Mouse (Mus musculus) CH12.LX (cell line): ENCODE measurements around the gene Mvd. TPM values are rescaled to one million over a fixed set of nuclear protein-coding genes. Genes with fewer than 3 reads are reported as not detected.

ENCODE experiments used
- DNase-seq: peaks from one replicate; pipeline ENCODE4 v3.0.0-alpha.2; 2013; ENCODE audit errors: extremely low read depth
- H3K27ac ChIP-seq: 2 replicates; pipeline ENCODE4 v1.5.1; 2012; ENCODE audit warnings: low read depth, mild to moderate bottlenecking, control low read depth, moderate library complexity; ENCODE audit not compliant: insufficient read depth
- H3K27me3 ChIP-seq: replicated peaks from 2 replicates; pipeline ENCODE3; 2012; ENCODE audit warnings: inconsistent platforms
- H3K36me3 ChIP-seq, 2 experiments: replicated peaks in 1 of 2; 2 replicates each; pipeline versions ENCODE3 to v1.6.1; 2012; ENCODE audit warnings: inconsistent platforms in 1 of 2, low read length in 1 of 2, mild to moderate bottlenecking in 1 of 2, mixed read lengths in 1 of 2, moderate library complexity in 1 of 2; ENCODE audit not compliant: control insufficient read depth in 1 of 2, insufficient read depth in 1 of 2
- H3K4me1 ChIP-seq, 2 experiments: 2 replicates each; pipeline ENCODE4 v1.6.1; 2012; ENCODE audit warnings: inconsistent platforms in 1 of 2, moderate library complexity in 1 of 2; ENCODE audit not compliant: insufficient read depth in 2 of 2, control insufficient read depth in 1 of 2
- H3K4me2 ChIP-seq: 2 replicates; pipeline ENCODE4 v1.6.1; 2012; ENCODE audit warnings: low read depth, mild to moderate bottlenecking, control low read depth; ENCODE audit not compliant: poor library complexity, insufficient read depth, severe bottlenecking
- H3K4me3 ChIP-seq, 3 experiments: fragments of 150-350 bp in 1 of 3; sonication (generic) in 1 of 3; replicated peaks in 1 of 3; 2 replicates each; pipeline versions ENCODE3 to v1.5.1; 2011 to 2012; ENCODE audit warnings: low read depth in 2 of 3, low read length in 2 of 3, mild to moderate bottlenecking in 2 of 3, moderate library complexity in 2 of 3, control low read depth in 1 of 3, improper control_type of control experiment in 1 of 3, inconsistent platforms in 1 of 3, mixed read lengths in 1 of 3; ENCODE audit not compliant: poor library complexity in 1 of 3
- H3K79me2 ChIP-seq: replicated peaks from 2 replicates; pipeline ENCODE4 v1.6.1; 2012; ENCODE audit warnings: mild to moderate bottlenecking, moderate library complexity; ENCODE audit not compliant: control insufficient read depth, poor library complexity, insufficient read depth, severe bottlenecking; ENCODE audit errors: extremely low read depth
- H3K9ac ChIP-seq: 2 replicates; pipeline ENCODE4 v1.6.1; 2012; ENCODE audit warnings: low read depth, mild to moderate bottlenecking, control low read depth, moderate library complexity; ENCODE audit not compliant: insufficient read depth
- H3K9me3 ChIP-seq: replicated peaks from 2 replicates; pipeline ENCODE3; 2012; ENCODE audit warnings: low read length, inconsistent platforms, mixed read lengths
- CHD1 ChIP-seq: IDR thresholded peaks from 2 replicates; pipeline ENCODE4 v1.6.1; 2012; ENCODE audit warnings: low read depth, low read length, improper control_type of control experiment, inconsistent platforms
- CHD2 ChIP-seq: IDR thresholded peaks from 2 replicates; pipeline ENCODE4 v1.6.1; 2011; ENCODE audit warnings: low read length, improper control_type of control experiment
- CTCF ChIP-seq, 2 experiments: IDR thresholded peaks in 1 of 2; conservative IDR thresholded peaks in 1 of 2; 2 replicates each; pipeline ENCODE4 v1.5.1; 2011 to 2012; ENCODE audit warnings: low read depth in 2 of 2, low read length in 2 of 2, improper control_type of control experiment in 1 of 2, inconsistent platforms in 1 of 2, mild to moderate bottlenecking in 1 of 2, moderate library complexity in 1 of 2
- EP300 ChIP-seq: IDR thresholded peaks from 2 replicates; pipeline ENCODE4 v1.6.1; 2011; ENCODE audit warnings: low read length, improper control_type of control experiment
- ETS1 ChIP-seq: conservative IDR thresholded peaks from 2 replicates; pipeline ENCODE4 v1.6.1; 2012; ENCODE audit warnings: low read depth, mild to moderate bottlenecking, inconsistent platforms, low read length, improper control_type of control experiment, moderate library complexity
- GABPA ChIP-seq: IDR thresholded peaks from 2 replicates; pipeline ENCODE4 v1.6.1; 2012; ENCODE audit warnings: low read depth, low read length, improper control_type of control experiment, inconsistent platforms; ENCODE audit not compliant: insufficient replicate concordance
- HCFC1 ChIP-seq: IDR thresholded peaks from 2 replicates; pipeline ENCODE4 v1.6.1; 2012; ENCODE audit warnings: low read depth, mild to moderate bottlenecking, inconsistent platforms, low read length, improper control_type of control experiment
- JUND ChIP-seq: conservative IDR thresholded peaks from 2 replicates; pipeline ENCODE4 v1.6.1; 2011; ENCODE audit warnings: low read depth, low read length, improper control_type of control experiment
- KAT2A ChIP-seq: IDR thresholded peaks from 2 replicates; pipeline ENCODE4 v1.6.1; 2012; ENCODE audit warnings: low read length, improper control_type of control experiment, inconsistent platforms; ENCODE audit not compliant: insufficient replicate concordance
- MAX ChIP-seq: IDR thresholded peaks from 2 replicates; pipeline ENCODE4 v1.6.1; 2011; ENCODE audit warnings: low read length, improper control_type of control experiment
- MAZ ChIP-seq: IDR thresholded peaks from 2 replicates; pipeline ENCODE4 v1.6.1; 2012; ENCODE audit warnings: low read depth, mild to moderate bottlenecking, inconsistent platforms, low read length, improper control_type of control experiment, moderate library complexity
- MEF2A ChIP-seq: IDR thresholded peaks from 2 replicates; pipeline ENCODE4 v1.6.1; 2014; ENCODE audit warnings: low read depth, mild to moderate bottlenecking, inconsistent platforms, low read length, improper control_type of control experiment, borderline replicate concordance
- MXI1 ChIP-seq: IDR thresholded peaks from 2 replicates; pipeline ENCODE4 v1.6.1; 2011; ENCODE audit warnings: mild to moderate bottlenecking, low read depth, low read length, improper control_type of control experiment
- MYC ChIP-seq: IDR thresholded peaks from 2 replicates; pipeline ENCODE4 v1.6.1; 2011; ENCODE audit warnings: low read depth, mild to moderate bottlenecking, improper control_type of control experiment, low read length
- NELFE ChIP-seq: IDR thresholded peaks from 2 replicates; pipeline ENCODE4 v1.6.1; 2011; ENCODE audit warnings: low read depth, low read length, improper control_type of control experiment
- NRF1 ChIP-seq: IDR thresholded peaks from 2 replicates; pipeline ENCODE4 v1.6.1; 2014; ENCODE audit warnings: low read depth, mild to moderate bottlenecking, inconsistent platforms, low read length, improper control_type of control experiment, moderate library complexity
- PAX5 ChIP-seq: IDR thresholded peaks from 2 replicates; pipeline ENCODE4 v1.6.1; 2012; ENCODE audit warnings: low read length, inconsistent platforms, mixed read lengths
- POLR2A ChIP-seq: IDR thresholded peaks from 2 replicates; pipeline ENCODE4 v1.6.1; 2011; ENCODE audit warnings: low read depth, mild to moderate bottlenecking, improper control_type of control experiment, low read length
- RAD21 ChIP-seq: IDR thresholded peaks from 2 replicates; pipeline ENCODE4 v1.6.1; 2011; ENCODE audit warnings: low read depth, mild to moderate bottlenecking, low read length, improper control_type of control experiment, moderate library complexity
- RCOR1 ChIP-seq: conservative IDR thresholded peaks from 2 replicates; pipeline ENCODE4 v1.6.1; 2012; ENCODE audit warnings: low read depth, mild to moderate bottlenecking, inconsistent platforms, low read length, improper control_type of control experiment
- SIN3A ChIP-seq: IDR thresholded peaks from 2 replicates; pipeline ENCODE4 v1.6.1; 2012; ENCODE audit warnings: low read length, improper control_type of control experiment, inconsistent platforms
- SMC3 ChIP-seq: IDR thresholded peaks from 2 replicates; pipeline ENCODE4 v1.6.1; 2011; ENCODE audit warnings: low read depth, low read length, improper control_type of control experiment
- TBP ChIP-seq: conservative IDR thresholded peaks from 2 replicates; pipeline ENCODE4 v1.6.1; 2011; ENCODE audit warnings: low read depth, low read length, improper control_type of control experiment
- TCF12 ChIP-seq: IDR thresholded peaks from 2 replicates; pipeline ENCODE4 v1.6.1; 2014; ENCODE audit warnings: low read depth, mild to moderate bottlenecking, inconsistent platforms, low read length, improper control_type of control experiment
- UBTF ChIP-seq: IDR thresholded peaks from 2 replicates; pipeline ENCODE4 v1.6.1; 2012; ENCODE audit warnings: low read depth, mild to moderate bottlenecking, inconsistent platforms, low read length, improper control_type of control experiment, moderate library complexity
- USF1 ChIP-seq: IDR thresholded peaks from 2 replicates; pipeline ENCODE4 v1.6.1; 2014; ENCODE audit warnings: low read depth, mild to moderate bottlenecking, inconsistent platforms, low read length, improper control_type of control experiment
- USF2 ChIP-seq: conservative IDR thresholded peaks from 2 replicates; pipeline ENCODE4 v1.6.1; 2011; ENCODE audit warnings: low read depth, low read length, improper control_type of control experiment
- ZC3H11A ChIP-seq: IDR thresholded peaks from 2 replicates; pipeline ENCODE4 v1.6.1; 2012; ENCODE audit warnings: low read depth, mild to moderate bottlenecking, inconsistent platforms, low read length, improper control_type of control experiment
- ZMIZ1 ChIP-seq: IDR thresholded peaks from 2 replicates; pipeline ENCODE4 v1.6.1; 2012; ENCODE audit warnings: low read depth, mild to moderate bottlenecking, inconsistent platforms, low read length, improper control_type of control experiment
- ZNF384 ChIP-seq: IDR thresholded peaks from 2 replicates; pipeline ENCODE4 v1.6.1; 2012; ENCODE audit warnings: low read depth, low read length, improper control_type of control experiment, inconsistent platforms
- dilution Hi-C: fragments of 300-500 bp; cut with MboI; formaldehyde crosslinking; loops from 2 replicates; pipeline ENCODE4 v1.14.3; 2020; ENCODE audit warnings: low sequenced_read_pairs; ENCODE audit not compliant: extremely low pct_unique_long_range_greater_than_20kb, extremely low pct_ligation_motif_present
- in situ Hi-C: fragments of 300-500 bp; cut with MboI; formaldehyde crosslinking; loops from 3 replicates; pipeline ENCODE4 v1.14.3; 2019; ENCODE audit warnings: low sequenced_read_pairs, low pct_ligation_motif_present, low pct_unique_long_range_greater_than_20kb, mixed read lengths
- polyA plus RNA-seq: library from polyadenylated mRNA; unstranded; fragments of >175 nt; gene quantifications from 2 replicates; pipeline ENCODE4 v1.2.1, GENCODE M21; 2012; ENCODE audit warnings: low read depth; ENCODE audit not compliant: insufficient read length
- total RNA-seq, 2 experiments: library from RNA; depleted of rRNA; stranded (reverse); fragments of 300-350 nt in 1 of 2; fragments of >200 nt in 1 of 2; gene quantifications; 2 replicates each; pipeline ENCODE4 v1.2.3; 2012 to 2014

Gene Mvd
- total and polyA plus RNA-seq, 3 experiments, result 47.3 to 80.3 (median 54.0) TPM

DNA sequence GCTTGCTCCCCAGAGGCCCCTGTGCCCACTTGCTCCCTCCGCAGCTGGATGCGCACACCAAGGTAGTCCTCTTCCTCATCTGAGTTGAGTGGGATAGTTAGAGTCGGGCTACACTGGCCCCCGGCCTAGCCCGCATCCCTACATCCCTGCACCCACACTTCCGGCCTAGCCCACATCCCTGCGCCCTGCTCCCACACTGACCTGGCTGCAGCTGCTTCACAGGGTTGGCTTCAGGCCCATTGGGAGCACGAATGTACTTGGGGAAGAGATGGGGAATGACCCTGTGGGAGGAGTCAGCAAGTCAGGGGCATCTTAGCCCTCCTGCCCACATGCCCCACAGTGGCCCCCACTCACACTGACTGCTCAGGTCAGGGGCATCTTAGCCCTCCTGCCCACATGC, 39.2 kb upstream of the Mvd start:
- peaks cover 0 to 4% of the 10 kb centered on the region in 2 experiments; a peak in 2 of 4 replicates for H3K4me1 ChIP-seq
- TF ChIP-seq CTCF (conservative IDR thresholded peaks at IDR 0.05 in 1 of 2, IDR thresholded peaks at IDR 0.05 in 1 of 2; ENCODE audit: low read depth in 2 of 2, low read length in 2 of 2) (no peak), USF2 (no peak), MAX (no peak), SMC3 (no peak), MXI1 (no peak), RCOR1 (no peak), GABPA (no peak), EP300 (no peak), ETS1 (no peak)
- no peak overlapping the region for H3K4me3 ChIP-seq
- peaks cover 96 to 98% of the 10 kb centered on the region in 2 experiments for H3K36me3 ChIP-seq
- in situ Hi-C loops, result no loop called here
- H3K27ac ChIP-seq, result no peak overlapping the region
- H3K4me2 ChIP-seq, result no peak overlapping the region
- dilution Hi-C loops, result no loop called here
- peaks cover 12% of the 10 kb centered on the region for H3K9me3 ChIP-seq
- no peaks in the 10 kb centered on the region for H3K27me3 ChIP-seq
- no peaks in the 10 kb centered on the region for H3K79me2 ChIP-seq
- no peak overlapping the region for H3K9ac ChIP-seq
- no peak for DNase-seq

DNA sequence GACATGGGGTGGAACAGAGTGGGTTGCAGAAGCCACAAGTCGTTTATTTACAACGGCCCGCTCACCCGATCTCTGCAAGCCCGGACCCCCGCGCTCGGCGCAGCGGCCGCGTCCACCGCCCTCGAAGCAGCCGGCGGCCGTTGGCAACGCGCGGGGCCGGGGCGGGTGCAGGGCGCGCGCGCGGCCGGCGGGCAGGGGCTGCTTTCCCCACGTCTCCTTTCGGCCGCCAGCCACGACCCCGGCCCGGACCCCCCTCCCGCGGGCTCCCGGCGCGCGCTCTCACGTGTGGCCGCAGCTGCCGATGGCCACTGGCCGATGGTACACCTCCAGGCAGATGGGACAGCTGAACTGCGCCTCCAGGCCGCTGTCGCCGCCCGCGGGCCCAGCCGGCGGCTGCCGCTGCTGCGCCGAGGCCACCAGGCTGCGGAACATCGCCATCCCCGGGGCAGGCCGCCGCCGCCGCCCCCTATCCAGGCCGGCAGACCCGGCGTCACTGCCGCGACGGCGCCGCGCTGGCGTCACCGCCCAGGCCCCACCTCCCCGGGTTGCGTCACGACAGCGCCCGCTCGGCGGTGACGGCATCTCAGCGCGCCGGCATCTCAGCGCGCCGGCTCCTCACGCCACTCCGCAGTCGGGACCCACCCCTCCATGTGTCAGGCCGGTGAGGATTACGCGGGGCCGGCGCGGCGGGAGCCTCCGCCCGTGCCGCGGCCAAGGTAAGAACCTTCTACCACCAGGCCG, 32.5 kb upstream of the Mvd start, which contains the start of the genes Rnf166 and Ctu2:
Gene Rnf166 (minus strand): TSS at position 485 of the 741 bp plus-strand sequence.
Gene Ctu2 (plus strand): TSS at position 564 of the 741 bp plus-strand sequence.
- in situ Hi-C loops (no loop called here), dilution Hi-C loops (no loop called here)
- no peaks in the 10 kb centered on the region for H3K27me3 ChIP-seq
- peaks cover 35 to 65% of the 10 kb centered on the region in 2 experiments for H3K36me3 ChIP-seq
- H3K4me3 ChIP-seq, result peak within 1 kb of the TSS; percentile 81 to 99 (median 94)
- H3K79me2 ChIP-seq, result peaks cover 17% of the 10 kb centered on the region
- peak within 1 kb of the TSS; percentile 86 for H3K9ac ChIP-seq
- H3K27ac ChIP-seq, result no peak within 1 kb of the TSS
- peaks cover 15 to 37% of the 10 kb centered on the region in 2 experiments for H3K4me1 ChIP-seq
- no peaks in the 10 kb centered on the region for H3K9me3 ChIP-seq
- peak; percentile 83 for DNase-seq
- peak within 1 kb of the TSS; percentile 74 for H3K4me2 ChIP-seq
- TF ChIP-seq GABPA (peak; percentile 98), MXI1 (peak; percentile 100), POLR2A (peak; percentile 70), HCFC1 (peak; percentile 87), NELFE (peak; percentile 76), JUND (no peak), RCOR1 (no peak), MYC (peak; percentile 59; the same call in 1 of the 2 replicates), UBTF (no peak), KAT2A (peak; percentile 82; the same call in 1 of the 2 replicates), ZNF384 (no peak), NRF1 (peak; percentile 70), MAZ (0 out of 2 replicates have a peak, but pooled peaks have one; percentile 20), CHD1 (no peak), USF2 (no peak), TBP (no peak), TCF12 (peak; percentile 81), CHD2 (0 out of 2 replicates have a peak, but pooled peaks have one; percentile 21), RAD21 (no peak), EP300 (no peak), ZMIZ1 (peak; percentile 69; the same call in 1 of the 2 replicates), SIN3A (peak; percentile 99), ZC3H11A (no peak), ETS1 (peak; percentile 41; the same call in 1 of the 2 replicates), MEF2A (no peak; the same call in none of the 2 replicates), PAX5 (no peak), USF1 (no peak)
